Mouse (Mus musculus) intestine, embryonic 14.5 days (tissue): ENCODE results near the gene Gm42420. TPM values are rescaled to one million over a fixed set of nuclear protein-coding genes. Genes with fewer than 3 reads are reported as not detected.

ENCODE experiments used
- ATAC-seq: fragments of 200-750 bp; cut with Nextera tagmentation; replicated peaks from 2 replicates; pipeline ENCODE4 v1.8.0; 2017; ENCODE audit warnings: low read depth, moderate number of reproducible peaks, moderate TSS enrichment, moderate library complexity; ENCODE audit not compliant: low FRiP score, low TSS enrichment
- DNase-seq: peaks from one replicate; pipeline ENCODE4 v3.0.0-alpha.2; 2018; ENCODE audit warnings: low spot score
- H3K27ac ChIP-seq: fragments of 300-500 bp; sonication (generic); 2 replicates; pipeline ENCODE4 v1.5.1; 2014; ENCODE audit warnings: low read depth, mild to moderate bottlenecking, control low read depth
- H3K27me3 ChIP-seq: fragments of 300-500 bp; sonication (generic); replicated peaks from 2 replicates; pipeline ENCODE4 v1.6.1; 2014; ENCODE audit warnings: low read length, control low read depth; ENCODE audit not compliant: control insufficient read depth, insufficient read depth
- H3K36me3 ChIP-seq: fragments of 300-500 bp; sonication (generic); 2 replicates; pipeline ENCODE4 v1.6.1; 2014; ENCODE audit warnings: low read length, control low read depth; ENCODE audit not compliant: control insufficient read depth, insufficient read depth
- H3K4me1 ChIP-seq: fragments of 300-500 bp; sonication (generic); replicated peaks from 2 replicates; pipeline ENCODE4 v1.6.1; 2014; ENCODE audit warnings: low read length, control low read depth, mixed read lengths; ENCODE audit not compliant: control insufficient read depth, insufficient read depth
- H3K4me2 ChIP-seq: fragments of 300-500 bp; sonication (generic); 2 replicates; pipeline ENCODE4 v1.6.1; 2014; ENCODE audit warnings: low read length
- H3K4me3 ChIP-seq: fragments of 300-500 bp; sonication (generic); 2 replicates; pipeline ENCODE4 v1.5.1; 2014; ENCODE audit warnings: low read depth, low read length, control low read depth, mixed read lengths
- H3K9ac ChIP-seq: fragments of 300-500 bp; sonication (generic); 2 replicates; pipeline ENCODE4 v1.6.1; 2014; ENCODE audit warnings: mild to moderate bottlenecking, low read length
- H3K9me3 ChIP-seq: fragments of 300-500 bp; sonication (generic); 2 replicates; pipeline ENCODE4 v1.6.1; 2016; ENCODE audit warnings: low read length, control low read depth; ENCODE audit not compliant: control insufficient read depth
- WGBS: fragments of 180-500 bp; shearing (Covaris S2); extraction: QIAGEN DNeasy Blood & Tissue Kit; methylation state at CpG from one replicate; pipeline ENCODE4 v1.1.7; 2014; 5-methylcytosine and 5-hydroxymethylcytosine counted together
- polyA plus RNA-seq: library from polyadenylated mRNA; unstranded; fragments of >200 nt; fragmentation: Nextera tagmentation; extraction: Ambion mirVana; gene quantifications from 2 replicates; pipeline ENCODE4 v1.2.1, GENCODE M21; 2014

Gm42420 gene
- polyA plus RNA-seq, 1 experiment from 2014 or later: 0.97 TPM

DNA sequence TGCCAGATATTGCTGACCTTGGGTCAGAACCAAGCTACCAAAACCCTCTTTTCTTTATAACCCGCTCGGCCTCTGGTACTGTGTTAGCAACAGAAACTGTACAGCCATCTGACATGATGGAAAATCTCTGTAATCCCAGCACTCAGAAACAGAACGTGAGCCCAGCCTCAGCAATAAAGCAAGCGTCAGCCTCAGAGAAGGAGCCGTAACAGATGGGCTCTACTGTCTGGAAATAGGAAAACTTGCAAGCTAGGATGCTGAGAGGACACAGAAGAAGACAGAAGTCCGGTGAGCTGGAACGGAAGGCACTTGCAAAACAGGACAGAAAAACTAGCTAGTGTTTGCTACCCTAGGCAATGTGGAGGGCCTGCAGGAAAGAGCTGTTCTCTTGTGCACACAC, 40.1 kb upstream of the Gm42420 start:
- Histone ChIP-seq H3K4me1 (peaks cover 43% of the 10 kb centered on the region), H3K36me3 (no peaks in the 10 kb centered on the region), H3K27me3 (no peaks in the 10 kb centered on the region), H3K9me3 (no peaks in the 10 kb centered on the region), H3K27ac (no peak overlapping the region), H3K4me3 (no peak overlapping the region), H3K4me2 (no peak overlapping the region), H3K9ac (no peak overlapping the region)
- DNase-seq (no peak), ATAC-seq (no peak)
- 83% methylated on average over 7 of the region's 7 CpGs for WGBS

DNA sequence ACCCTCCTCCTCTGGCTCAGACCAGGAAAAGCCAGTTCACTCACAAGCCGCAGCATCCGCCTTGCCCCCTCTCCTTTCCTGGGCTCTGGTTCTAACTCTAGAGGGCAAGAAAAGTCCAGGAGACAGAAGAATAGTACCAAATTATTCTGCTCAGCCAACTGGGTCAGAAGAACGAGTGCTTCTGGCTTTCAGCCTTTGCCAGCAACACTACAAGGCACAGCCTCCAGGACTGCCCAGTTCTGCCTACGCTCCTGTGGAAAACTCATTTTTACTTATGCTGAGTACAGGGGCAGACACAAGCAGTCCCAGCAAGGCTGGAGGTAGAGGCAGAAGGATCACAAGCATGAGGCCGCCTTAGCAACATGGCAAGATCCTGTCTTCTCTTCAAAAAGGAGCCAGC, 37.5 kb upstream of the Gm42420 start:
- no peak overlapping the region for H3K27ac ChIP-seq
- peaks cover 34% of the 10 kb centered on the region for H3K4me1 ChIP-seq
- H3K4me2 ChIP-seq: no peak overlapping the region
- no peaks in the 10 kb centered on the region for H3K36me3 ChIP-seq
- no peak overlapping the region for H3K4me3 ChIP-seq
- no peaks in the 10 kb centered on the region for H3K9me3 ChIP-seq
- no peak overlapping the region for H3K9ac ChIP-seq
- WGBS: 74% methylated on average over 5 of the region's 5 CpGs
- ATAC-seq (no peak), DNase-seq (no peak)
- no peaks in the 10 kb centered on the region for H3K27me3 ChIP-seq

DNA sequence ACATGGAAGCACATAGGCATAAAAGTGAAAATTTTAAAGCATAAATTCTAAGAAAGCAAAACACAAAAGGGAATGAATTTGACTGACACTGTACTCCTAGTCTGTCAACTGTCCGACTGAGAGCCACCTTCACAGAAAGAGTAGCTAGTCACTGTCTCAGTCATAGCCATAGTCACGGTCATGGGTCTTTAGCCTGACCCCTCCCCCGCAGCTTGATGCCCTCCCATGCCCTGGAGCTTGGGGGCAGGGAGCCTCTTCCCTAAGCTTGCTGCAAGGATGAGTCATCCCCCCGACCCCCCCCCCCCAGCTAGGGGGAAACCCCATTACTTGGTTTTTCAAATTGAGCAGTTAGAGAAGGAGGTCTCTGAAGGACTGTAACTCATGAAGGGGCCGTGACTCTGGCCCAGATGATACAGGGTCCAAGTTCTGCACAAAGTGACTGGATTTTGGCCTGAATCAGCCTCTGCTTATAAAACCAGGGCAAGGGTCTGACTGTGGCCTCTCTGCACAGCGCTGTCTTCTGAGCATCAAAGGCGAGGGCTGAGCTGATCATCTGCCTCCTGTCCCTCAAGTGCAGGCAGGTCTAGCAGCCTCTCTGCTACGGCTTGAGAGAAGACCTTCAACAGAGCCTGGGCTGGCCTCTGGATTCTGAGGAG, 33.4 kb upstream of the Gm42420 start:
- ATAC-seq (no peak), DNase-seq (no peak)
- peaks cover 26% of the 10 kb centered on the region for H3K4me1 ChIP-seq
- H3K4me3 ChIP-seq: no peak overlapping the region
- no peaks in the 10 kb centered on the region for H3K9me3 ChIP-seq
- H3K36me3 ChIP-seq: no peaks in the 10 kb centered on the region
- 55% methylated on average over 8 of the region's 8 CpGs for WGBS
- no peak overlapping the region for H3K27ac ChIP-seq
- H3K9ac ChIP-seq: no peak overlapping the region
- no peak overlapping the region for H3K4me2 ChIP-seq
- no peaks in the 10 kb centered on the region for H3K27me3 ChIP-seq

DNA sequence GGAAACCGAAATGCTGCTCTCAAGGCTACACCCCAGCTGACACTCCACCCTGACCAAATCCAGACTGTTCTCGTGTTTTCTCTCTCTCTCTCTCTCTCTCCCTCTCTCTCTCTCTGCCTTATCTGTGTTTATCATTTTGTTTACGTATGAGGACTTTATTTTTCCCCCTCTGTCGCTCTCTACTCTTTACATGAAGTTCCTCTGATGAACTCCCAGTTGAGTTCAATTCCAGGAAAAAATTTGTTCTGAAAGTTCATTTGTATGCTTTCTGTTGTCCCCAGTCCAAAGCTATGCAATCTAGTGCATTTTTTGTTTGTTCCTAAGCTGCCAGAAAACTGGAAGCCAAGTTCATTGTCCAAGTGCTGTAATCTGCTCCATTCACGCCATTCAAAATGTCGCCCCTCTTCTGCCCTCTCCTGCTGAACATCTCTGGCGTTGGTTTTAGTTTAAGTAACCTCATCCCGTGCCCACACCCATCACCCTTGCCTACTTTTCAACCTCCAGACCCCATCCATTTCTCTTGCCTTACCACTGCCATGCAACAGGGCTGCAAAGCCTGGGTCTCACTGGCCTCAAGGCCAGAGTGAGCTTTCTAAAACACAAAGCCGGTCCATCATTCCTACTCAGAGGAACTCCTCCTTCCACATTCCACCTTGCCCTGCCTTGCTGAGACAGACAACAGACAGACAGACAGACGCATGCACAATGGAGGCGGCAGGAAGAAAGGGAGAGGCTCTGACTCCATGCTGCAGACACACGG, 30.5 kb upstream of the Gm42420 start:
- no peaks in the 10 kb centered on the region for H3K27me3 ChIP-seq
- H3K9me3 ChIP-seq: no peaks in the 10 kb centered on the region
- ATAC-seq (no peak), DNase-seq (no peak)
- 57% methylated on average over 12 of the region's 12 CpGs for WGBS
- H3K36me3 ChIP-seq: no peaks in the 10 kb centered on the region
- H3K4me2 ChIP-seq: peak overlapping the region; percentile 68
- H3K27ac ChIP-seq: no peak overlapping the region
- H3K4me3 ChIP-seq: no peak overlapping the region
- no peak overlapping the region for H3K9ac ChIP-seq
- H3K4me1 ChIP-seq: peaks cover 30% of the 10 kb centered on the region

DNA sequence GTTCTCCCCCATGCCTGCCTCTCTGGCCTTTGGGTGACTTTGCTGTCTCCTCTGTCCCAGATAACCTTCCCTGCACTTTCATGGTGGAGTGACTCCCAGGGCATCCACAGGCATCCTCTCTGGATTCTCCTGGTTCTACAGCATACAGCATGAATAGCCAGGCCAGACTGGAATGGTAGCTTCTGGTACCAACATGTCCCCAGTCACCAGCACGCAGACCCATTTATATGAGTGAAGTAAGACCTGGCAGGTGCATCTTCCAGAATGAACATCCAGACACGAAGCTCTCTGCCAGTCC, 30.0 kb upstream of the Gm42420 start:
- Histone ChIP-seq H3K4me2 (peak overlapping the region; percentile 68), H3K9me3 (no peaks in the 10 kb centered on the region), H3K27ac (no peak overlapping the region), H3K27me3 (no peaks in the 10 kb centered on the region), H3K36me3 (no peaks in the 10 kb centered on the region), H3K4me3 (0 out of 2 replicates have a peak overlapping the region, but pooled peaks have one; percentile 80), H3K9ac (no peak overlapping the region), H3K4me1 (peaks cover 30% of the 10 kb centered on the region)
- ATAC-seq (no peak), DNase-seq (no peak)
- WGBS: 64% methylated on average over 2 of the region's 2 CpGs

DNA sequence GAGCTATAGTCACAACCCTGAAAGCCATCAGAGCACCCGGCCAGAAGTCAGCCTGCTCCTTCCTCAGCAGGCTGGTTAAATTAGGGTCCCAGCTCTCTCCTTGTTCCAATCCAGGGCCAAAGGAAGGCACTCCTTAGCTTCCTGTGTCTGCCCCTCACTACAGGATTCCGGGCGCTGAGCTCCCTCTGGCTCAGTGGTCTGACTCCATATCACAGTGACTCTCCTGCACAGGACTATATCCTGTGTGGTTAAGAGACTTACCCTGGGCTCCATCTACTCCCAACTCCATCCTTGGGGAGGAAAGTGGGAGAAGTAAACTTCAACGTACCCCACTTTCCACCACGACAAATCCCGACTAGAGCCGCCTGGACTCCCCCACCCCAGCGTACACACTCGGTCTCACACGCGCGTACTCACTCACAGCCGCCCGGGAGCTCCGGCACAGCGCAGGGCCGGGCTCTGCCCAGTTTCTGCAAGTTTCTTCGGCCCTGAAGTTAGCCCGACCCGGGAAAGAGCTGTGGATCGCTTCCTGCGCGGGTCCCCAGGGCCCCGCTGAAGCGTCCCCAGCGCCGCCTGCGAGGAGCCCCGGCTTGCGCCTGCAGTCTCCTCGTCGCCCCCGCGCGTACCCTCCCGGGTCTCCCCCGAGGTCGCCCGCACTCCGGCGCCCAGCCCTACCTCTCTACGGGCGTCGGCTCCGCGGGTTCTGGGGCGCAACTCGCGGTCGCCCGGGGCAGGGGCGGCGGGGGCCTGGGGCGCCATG, 28.5 kb upstream of the Gm42420 start:
- peak; percentile 86 for DNase-seq

DNA sequence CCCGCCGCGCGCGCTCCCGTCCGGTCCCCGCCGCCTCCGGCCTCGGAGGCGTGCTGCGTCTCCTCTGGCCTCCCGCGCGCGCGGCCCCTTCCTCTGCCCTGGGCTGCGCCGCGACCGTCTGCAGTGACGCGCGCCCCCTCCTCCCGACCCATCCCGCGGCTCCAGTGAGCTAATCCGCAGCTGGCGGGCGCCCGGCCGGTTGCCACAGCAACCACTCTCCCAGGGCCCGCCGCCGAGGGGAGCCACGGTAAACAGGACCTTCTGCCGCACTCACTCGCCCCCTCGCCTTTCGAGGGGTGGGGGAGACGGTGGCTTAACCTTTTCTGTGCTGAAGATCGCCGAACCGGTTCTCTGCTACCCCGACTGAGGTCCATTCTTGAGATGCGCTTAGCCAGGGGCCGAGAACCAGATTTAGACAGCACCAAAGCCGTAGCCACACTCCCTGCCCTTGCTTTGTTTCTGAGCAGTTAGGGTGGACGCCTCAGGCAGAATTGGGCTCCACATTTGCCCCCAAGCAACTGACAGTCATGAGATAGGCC, 27.8 kb upstream of the Gm42420 start, which contains the start of gene Dennd2a:
Gene Dennd2a, minus strand, starts transcription at position 145 of the 539 bp plus-strand sequence.
- Histone ChIP-seq H3K27me3 (no peaks in the 10 kb centered on the region), H3K4me1 (peaks cover 25% of the 10 kb centered on the region), H3K4me2 (peak within 1 kb of the TSS; percentile 68), H3K9me3 (no peaks in the 10 kb centered on the region), H3K36me3 (no peaks in the 10 kb centered on the region), H3K27ac (peak within 1 kb of the TSS; percentile 96), H3K4me3 (peak within 1 kb of the TSS; percentile 80), H3K9ac (peak within 1 kb of the TSS; percentile 96)
- ATAC-seq (peak; percentile 95), DNase-seq (peak; percentile 91)
- WGBS: under 1% methylated on average over 40 of the region's 50 CpGs

More for the DNA sequence above, 28.5 kb upstream of the Gm42420 start:
- Histone ChIP-seq H3K4me3 (peak overlapping the region; percentile 80), H3K9ac (peak overlapping the region; percentile 96), H3K4me1 (peaks cover 30% of the 10 kb centered on the region), H3K36me3 (no peaks in the 10 kb centered on the region), H3K27me3 (no peaks in the 10 kb centered on the region), H3K9me3 (no peaks in the 10 kb centered on the region), H3K4me2 (peak overlapping the region; percentile 68), H3K27ac (peak overlapping the region; percentile 96)
- 1% methylated on average over 52 of the region's 54 CpGs for WGBS
- peak; percentile 73 for ATAC-seq

DNA sequence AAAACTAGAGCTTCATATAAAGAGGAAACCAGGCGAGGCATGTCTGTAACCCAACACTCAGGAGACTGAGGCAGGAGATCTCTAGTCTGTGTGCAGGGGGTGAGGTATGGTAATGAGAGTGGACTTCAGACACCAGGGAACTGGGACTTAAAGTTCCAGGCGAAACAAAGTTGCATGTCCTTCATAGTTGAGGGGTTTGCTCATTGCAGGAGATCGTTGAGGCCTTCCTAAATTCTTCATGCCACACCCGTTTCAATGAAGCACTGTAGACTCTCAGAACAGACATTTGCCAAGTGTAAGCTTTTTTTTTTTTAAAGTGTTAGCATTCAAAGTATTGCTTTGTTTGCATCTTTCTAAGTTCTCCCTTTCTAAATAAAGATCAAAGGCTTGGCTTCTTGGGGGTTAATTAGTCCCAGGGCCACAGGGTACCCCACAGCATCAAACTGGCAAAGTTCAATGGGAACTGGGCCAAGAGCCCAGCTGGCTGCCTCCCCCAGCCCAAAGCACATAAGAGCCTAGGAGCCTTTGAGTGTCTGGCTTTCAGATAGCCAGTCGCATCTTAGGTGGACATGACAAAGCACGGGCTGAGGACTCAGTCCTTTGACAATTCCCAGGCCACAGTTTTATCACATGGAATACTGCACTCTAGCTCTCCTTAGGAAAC, 26.1 kb upstream of the Gm42420 start:
- DNase-seq (no peak), ATAC-seq (no peak)
- H3K9ac ChIP-seq: no peak overlapping the region
- no peak overlapping the region for H3K4me3 ChIP-seq
- no peak overlapping the region; the same call in 1 of the 2 replicates for H3K27ac ChIP-seq
- WGBS: 52% methylated on average over 6 of the region's 6 CpGs
- no peaks in the 10 kb centered on the region for H3K9me3 ChIP-seq
- H3K4me1 ChIP-seq: peaks cover 25% of the 10 kb centered on the region
- H3K4me2 ChIP-seq: no peak overlapping the region
- H3K27me3 ChIP-seq: no peaks in the 10 kb centered on the region
- H3K36me3 ChIP-seq: no peaks in the 10 kb centered on the region
